Mouse (Mus musculus) olfactory bulb, adult 2 months (tissue): Measurements from ENCODE around the gene Emc7. TPM values are rescaled to one million over a fixed set of nuclear protein-coding genes. Genes with fewer than 3 reads are reported as not detected.

Experiments
- H3K27ac ChIP-seq: fragments of 200-500 bp; 2 replicates; pipeline ENCODE4 v1.5.1; 2012; ENCODE audit warnings: low read depth, low read length; ENCODE audit not compliant: insufficient read depth
- H3K4me1 ChIP-seq: fragments of 200-500 bp; 2 replicates; pipeline ENCODE4 v1.6.1; 2012; ENCODE audit warnings: low read length; ENCODE audit not compliant: control insufficient read depth, insufficient read depth
- H3K4me3 ChIP-seq: fragments of 200-500 bp; 2 replicates; pipeline ENCODE4 v1.5.1; 2012; ENCODE audit warnings: mild to moderate bottlenecking, low read depth, low read length, moderate library complexity; ENCODE audit not compliant: insufficient read depth
- CTCF ChIP-seq: fragments of 200-500 bp; IDR thresholded peaks from 2 replicates; pipeline ENCODE4 v1.5.1; 2012; ENCODE audit warnings: low read depth, mild to moderate bottlenecking, low read length, moderate library complexity; ENCODE audit not compliant: insufficient read depth
- POLR2A ChIP-seq: fragments of 200-500 bp; IDR thresholded peaks from 2 replicates; pipeline ENCODE4 v1.6.1; 2012; ENCODE audit warnings: mild to moderate bottlenecking, low read depth, low read length, moderate library complexity; ENCODE audit not compliant: insufficient read depth
- WGBS: fragments of 180-500 bp; shearing (Covaris S2); methylation state at CpG from one replicate; pipeline ENCODE4 v1.1.7; 2018; 5-methylcytosine and 5-hydroxymethylcytosine counted together
- polyA plus RNA-seq: library from polyadenylated mRNA; stranded (reverse); fragments of >200 nt; gene quantifications from 2 replicates; pipeline ENCODE4 v1.2.4, GENCODE M21; 2012; ENCODE audit warnings: low replicate concordance; ENCODE audit not compliant: missing spikeins, insufficient read depth, insufficient read length

Emc7 gene
- polyA plus RNA-seq, 1 experiment = 52.0 TPM

- WGBS = 72% methylated on average over 5 of the region's 5 CpGs
These were observed 52.1 kb downstream of the Emc7 start for GRCm38 (mm10) chr2:112506841-112507435.

GRCm38 (mm10) chr2:112507444-112507843, 52.6 kb downstream of the Emc7 start:
- Histone ChIP-seq H3K4me3 (no peak overlapping the region), H3K27ac (no peak overlapping the region), H3K4me1 (no peaks in the 10 kb centered on the region)
- 89% methylated on average over 1 of the region's 1 CpGs for WGBS
- TF ChIP-seq CTCF = no peak
- TF ChIP-seq POLR2A = no peak

More at GRCm38 (mm10) chr2:112506841-112507435, 52.1 kb downstream of the Emc7 start:
- H3K27ac ChIP-seq = no peak overlapping the region
- TF ChIP-seq CTCF = no peak
- no peak for TF ChIP-seq POLR2A
- H3K4me3 ChIP-seq = no peak overlapping the region
- no peaks in the 10 kb centered on the region for H3K4me1 ChIP-seq

GRCm38 (mm10) chr2:112510140-112510539, 55.3 kb downstream of the Emc7 start:
- no peak overlapping the region for H3K4me3 ChIP-seq

DNA sequence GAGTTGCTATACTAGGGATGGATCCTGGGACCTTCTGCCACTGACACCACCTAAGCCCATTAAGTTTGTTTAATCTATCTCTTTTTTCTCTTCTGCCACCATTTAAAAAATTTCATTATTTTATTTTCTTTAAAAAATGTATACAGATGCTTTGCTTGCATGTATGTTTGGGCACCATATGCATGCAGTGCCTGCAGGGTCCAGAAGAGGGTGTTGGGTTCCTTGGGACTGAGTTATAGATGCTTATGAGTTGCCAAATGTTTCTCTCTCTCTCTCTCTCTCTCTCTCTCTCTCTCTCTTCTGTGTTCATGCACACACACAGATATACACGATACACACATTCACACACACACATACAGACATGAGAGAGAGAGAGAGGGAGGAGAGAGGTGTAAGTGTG, 58.2 kb downstream of the Emc7 start:
- no peaks in the 10 kb centered on the region for H3K4me1 ChIP-seq
- H3K27ac ChIP-seq = no peak overlapping the region
- WGBS = 100% methylated on average over 1 of the region's 1 CpGs
- no peak overlapping the region for H3K4me3 ChIP-seq
- TF ChIP-seq CTCF (no peak), POLR2A (no peak)

More at GRCm38 (mm10) chr2:112510140-112510539, 55.3 kb downstream of the Emc7 start:
- Histone ChIP-seq H3K4me1 (no peaks in the 10 kb centered on the region), H3K27ac (no peak overlapping the region)
- TF ChIP-seq POLR2A = no peak
- no peak for TF ChIP-seq CTCF
- WGBS = 97% methylated on average over 4 of the region's 4 CpGs

DNA sequence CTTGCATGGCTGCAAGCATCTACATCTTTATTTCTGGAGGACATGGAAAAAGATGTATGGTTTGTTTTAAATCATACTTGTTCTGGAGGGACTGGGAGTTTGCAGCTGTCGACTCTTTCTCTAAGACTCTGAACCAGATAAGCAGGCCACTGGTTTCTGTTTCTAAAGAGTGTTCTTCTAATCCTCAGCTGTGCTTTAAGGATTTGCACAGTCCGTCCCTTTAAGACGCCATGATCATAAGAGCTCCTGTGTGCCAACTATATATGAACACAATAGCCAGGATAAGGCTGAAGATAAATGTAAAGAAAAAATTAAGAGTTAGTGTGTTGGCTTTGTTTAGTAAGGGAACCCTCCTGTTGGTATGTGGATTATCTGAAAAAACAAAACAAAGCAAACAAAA, 61.9 kb downstream of the Emc7 start:
- no peak for TF ChIP-seq CTCF
- TF ChIP-seq POLR2A = no peak
- no peaks in the 10 kb centered on the region for H3K4me1 ChIP-seq
- no peak overlapping the region for H3K27ac ChIP-seq
- no peak overlapping the region for H3K4me3 ChIP-seq
- whole genome bisulfite sequencing = 88% methylated on average over 3 of the region's 3 CpGs

DNA sequence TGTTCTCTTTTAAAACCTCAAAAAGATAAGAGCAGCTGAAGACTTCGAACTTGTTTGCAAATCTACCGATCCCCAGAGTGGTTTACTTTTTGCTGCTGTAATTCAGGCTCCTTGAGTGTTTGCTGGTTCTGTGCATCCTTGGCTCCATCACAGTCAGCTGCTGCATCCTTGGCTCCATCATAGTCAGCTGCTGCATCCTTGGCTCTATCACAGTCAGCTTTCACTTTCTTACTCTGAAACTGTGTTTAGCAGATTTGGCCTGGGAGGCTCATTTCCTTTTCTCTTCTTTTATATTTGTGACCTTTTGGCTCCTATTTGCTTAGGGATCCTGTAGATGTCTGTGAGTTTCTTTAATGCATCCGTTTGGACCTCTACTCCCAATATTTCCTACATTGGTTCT, 62.4 kb downstream of the Emc7 start:
- Histone ChIP-seq H3K4me3 (no peak overlapping the region), H3K27ac (no peak overlapping the region), H3K4me1 (no peaks in the 10 kb centered on the region)
- TF ChIP-seq POLR2A (no peak), CTCF (no peak)
- 90% methylated on average over 3 of the region's 3 CpGs for WGBS

DNA sequence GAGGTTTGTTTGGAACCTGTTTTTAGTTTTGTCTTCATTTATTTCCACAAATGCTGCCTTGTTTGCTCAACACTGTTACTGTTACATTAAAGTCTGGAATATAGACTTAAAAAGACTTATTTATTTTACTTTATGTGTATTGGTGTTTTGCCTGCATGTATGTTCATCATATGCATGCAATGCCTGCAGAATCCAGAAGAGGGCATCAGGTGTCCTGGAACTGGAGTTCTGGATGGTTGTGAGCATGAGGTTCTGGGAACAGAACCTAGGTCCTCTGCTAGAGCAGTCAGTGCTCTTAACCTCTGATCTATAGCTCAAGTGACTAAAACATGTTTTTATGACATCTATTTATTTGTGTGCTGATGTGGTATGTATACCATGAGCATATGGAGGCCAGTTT, 63.7 kb downstream of the Emc7 start:
- Histone ChIP-seq H3K4me3 (no peak overlapping the region), H3K27ac (no peak overlapping the region), H3K4me1 (no peaks in the 10 kb centered on the region)
- TF ChIP-seq CTCF (no peak), POLR2A (no peak)

- Histone ChIP-seq H3K27ac (no peak overlapping the region), H3K4me3 (no peak overlapping the region), H3K4me1 (no peaks in the 10 kb centered on the region)
- WGBS = 91% methylated on average over 4 of the region's 4 CpGs
- TF ChIP-seq POLR2A = no peak
- no peak for TF ChIP-seq CTCF
These were observed 66.0 kb downstream of the Emc7 start for GRCm38 (mm10) chr2:112520526-112521482.

Other genes with a start within 250 kb of the Emc7 start
- gene Lpcat4, start 215.5 kb upstream of the Emc7 start, polyA plus RNA-seq = not detected in 2 replicates
- not detected in 2 replicates for gene Nutm1, start 195.7 kb upstream of the Emc7 start, polyA plus RNA-seq
- not detected in 2 replicates for gene Nop10, start 193.1 kb upstream of the Emc7 start, polyA plus RNA-seq
- gene Slc12a6, start 189.2 kb upstream of the Emc7 start, polyA plus RNA-seq = 90.3 and 136 TPM in 2 replicates
- not detected in 2 replicates for gene Gm21985, start 188.7 kb upstream of the Emc7 start, polyA plus RNA-seq
- not detected in 2 replicates for gene Emc4, start 87.0 kb upstream of the Emc7 start, polyA plus RNA-seq
- gene Katnbl1, start 75.8 kb upstream of the Emc7 start, polyA plus RNA-seq = not detected in 2 replicates
- gene Chrm5, start 25.8 kb downstream of the Emc7 start, polyA plus RNA-seq = not detected in 2 replicates
- not detected in 2 replicates for gene Aven, start 38.0 kb downstream of the Emc7 start, polyA plus RNA-seq